Mouse (Mus musculus) midbrain, embryonic 11.5 days (tissue): ENCODE measurements around the gene Fam185a. TPM values are rescaled to one million over a fixed set of nuclear protein-coding genes. Genes with fewer than 3 reads are reported as not detected.

Source experiments
- ATAC-seq: fragments of 200-750 bp; cut with Nextera tagmentation; 2 replicates; pipeline ENCODE4 v1.8.0; 2017; ENCODE audit warnings: moderate TSS enrichment, moderate library complexity; ENCODE audit not compliant: low FRiP score
- DNase-seq: peaks from one replicate; pipeline ENCODE4 v3.0.0; 2015; ENCODE audit warnings: low spot score; ENCODE audit errors: missing footprints
- H3K27ac ChIP-seq: fragments of 300-500 bp; sonication (generic); 2 replicates; pipeline ENCODE4 v1.5.1; 2014; ENCODE audit warnings: low read depth, low read length
- H3K27me3 ChIP-seq: fragments of 300-500 bp; sonication (generic); 2 replicates; pipeline ENCODE4 v1.6.1; 2014; ENCODE audit warnings: mild to moderate bottlenecking, low read length, moderate library complexity, mixed read lengths; ENCODE audit not compliant: control insufficient read depth, insufficient read depth
- H3K36me3 ChIP-seq: fragments of 300-500 bp; sonication (generic); 2 replicates; pipeline ENCODE4 v1.6.1; 2014; ENCODE audit warnings: mild to moderate bottlenecking, low read length, moderate library complexity, mixed read lengths; ENCODE audit not compliant: control insufficient read depth, insufficient read depth
- H3K4me1 ChIP-seq: fragments of 300-500 bp; sonication (generic); 2 replicates; pipeline ENCODE4 v1.6.1; 2014; ENCODE audit warnings: low read length; ENCODE audit not compliant: control insufficient read depth, insufficient read depth
- H3K4me2 ChIP-seq: fragments of 300-500 bp; sonication (generic); 2 replicates; pipeline ENCODE4 v1.6.1; 2014; ENCODE audit warnings: mild to moderate bottlenecking, moderate library complexity
- H3K4me3 ChIP-seq: fragments of 300-500 bp; sonication (generic); 2 replicates; pipeline ENCODE4 v1.5.1; 2014; ENCODE audit warnings: low read depth, low read length
- H3K9ac ChIP-seq: fragments of 300-500 bp; sonication (generic); 2 replicates; pipeline ENCODE4 v1.6.1; 2014; ENCODE audit warnings: low read length
- H3K9me3 ChIP-seq: fragments of 300-500 bp; sonication (generic); 2 replicates; pipeline ENCODE4 v1.6.1; 2016; ENCODE audit warnings: low read length; ENCODE audit not compliant: control insufficient read depth
- WGBS: fragments of 180-500 bp; shearing (Covaris S2); extraction: QIAGEN DNeasy Blood & Tissue Kit; methylation state at CpG from one replicate; pipeline ENCODE4 v1.1.7; 2014; 5-methylcytosine and 5-hydroxymethylcytosine counted together
- polyA plus RNA-seq: library from polyadenylated mRNA; unstranded; fragments of >200 nt; fragmentation: Nextera tagmentation; extraction: Ambion mirVana; gene quantifications from 2 replicates; pipeline ENCODE4 v1.2.1, GENCODE M21; 2014

The Fam185a gene
- 4.7 and 5.0 TPM in 2 replicates for polyA plus RNA-seq

DNA sequence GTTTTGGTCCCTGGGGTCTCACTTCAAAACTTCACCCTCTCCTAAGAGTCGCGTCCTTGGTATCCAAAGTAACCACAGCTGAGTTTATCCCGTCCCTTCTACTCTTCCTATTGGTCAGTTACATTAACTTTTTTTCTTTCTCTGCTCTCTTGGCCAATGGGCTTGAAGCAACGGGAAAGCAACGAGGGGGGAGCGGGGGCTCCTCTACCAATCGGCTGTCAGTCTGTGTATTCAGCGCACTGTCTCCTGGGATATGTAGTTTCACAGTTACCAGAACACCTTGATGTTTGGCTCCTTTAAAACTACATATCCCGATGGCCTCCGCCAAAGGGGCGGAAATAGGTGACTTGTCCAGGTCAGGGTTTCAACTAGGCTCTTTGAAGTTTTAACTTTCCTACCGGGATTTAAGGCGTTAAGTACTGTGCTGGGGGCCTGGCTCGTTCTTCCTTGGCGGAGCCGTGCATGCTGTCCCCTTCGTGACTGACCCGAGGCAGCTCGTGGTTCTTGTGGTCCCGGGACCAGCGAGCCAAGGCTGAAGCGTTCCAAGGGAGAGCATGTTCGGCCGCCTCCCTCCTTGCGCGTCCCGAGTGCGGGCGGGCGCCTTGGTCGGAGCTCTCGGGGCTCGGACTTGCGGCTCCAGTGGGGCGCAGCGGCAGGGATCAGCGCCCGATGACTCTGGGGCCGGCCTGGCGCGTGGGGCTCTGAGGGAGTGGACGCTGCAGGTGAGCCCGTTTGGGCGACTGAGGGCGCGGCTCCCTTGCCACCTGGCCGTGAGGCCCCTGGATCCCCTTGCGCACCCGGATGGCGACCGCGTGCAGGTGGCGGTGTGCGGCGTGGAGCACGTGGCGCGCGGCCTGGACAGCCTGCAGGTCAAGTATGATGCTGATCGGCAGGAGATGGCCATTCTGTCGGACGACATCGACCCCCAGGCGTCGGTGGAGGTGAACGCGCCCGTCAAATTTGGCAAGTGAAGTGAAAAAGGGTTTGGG, at the start of gene Fam185a, which contains the start of gene Ccdc146:
Gene Fam185a (plus strand): TSS at position 345 of the 989 bp plus-strand sequence.
Gene Ccdc146 (minus strand): TSS at position 64 of the 989 bp plus-strand sequence.
- WGBS: under 1% methylated on average over 68 of the region's 68 CpGs
- DNase-seq: peak; percentile 98
- Histone ChIP-seq H3K36me3 (no peaks in the 10 kb centered on the region), H3K9me3 (no peaks in the 10 kb centered on the region), H3K4me3 (peak within 1 kb of the TSS; percentile 79), H3K4me2 (peak within 1 kb of the TSS; percentile 98), H3K4me1 (peaks cover 6% of the 10 kb centered on the region), H3K27me3 (no peaks in the 10 kb centered on the region), H3K27ac (no peak within 1 kb of the TSS), H3K9ac (peak within 1 kb of the TSS; percentile 74)
- peak; percentile 100 for ATAC-seq

DNA sequence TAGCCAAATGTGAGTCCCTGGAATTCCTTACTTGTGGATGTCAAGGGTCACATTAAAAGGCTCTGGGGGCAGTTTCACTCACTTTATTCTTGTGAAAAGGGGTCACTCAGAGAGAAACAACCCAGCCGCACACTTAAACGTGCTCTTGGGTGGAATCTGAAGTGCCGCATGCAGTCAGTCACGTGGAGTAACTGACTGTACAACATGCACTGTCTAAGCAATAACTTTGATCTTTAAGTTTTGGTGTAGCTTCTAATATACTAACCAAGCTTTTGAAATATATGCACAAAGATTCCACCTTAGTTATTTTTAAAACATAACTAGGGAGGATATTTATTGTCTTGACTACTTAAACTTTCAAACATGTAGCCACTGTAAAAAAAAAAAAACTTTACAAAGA, 47.8 kb upstream of the Fam185a start:
- DNase-seq (no peak), ATAC-seq (no peak)
- no peak overlapping the region for H3K4me3 ChIP-seq
- H3K9ac ChIP-seq: no peak overlapping the region
- H3K27ac ChIP-seq: no peak overlapping the region
- WGBS: 83% methylated on average over 4 of the region's 4 CpGs
- no peaks in the 10 kb centered on the region for H3K36me3 ChIP-seq
- no peaks in the 10 kb centered on the region for H3K27me3 ChIP-seq
- peaks cover 3% of the 10 kb centered on the region; the same call in 1 of the 2 replicates for H3K4me1 ChIP-seq
- H3K4me2 ChIP-seq: no peak overlapping the region
- no peaks in the 10 kb centered on the region for H3K9me3 ChIP-seq

DNA sequence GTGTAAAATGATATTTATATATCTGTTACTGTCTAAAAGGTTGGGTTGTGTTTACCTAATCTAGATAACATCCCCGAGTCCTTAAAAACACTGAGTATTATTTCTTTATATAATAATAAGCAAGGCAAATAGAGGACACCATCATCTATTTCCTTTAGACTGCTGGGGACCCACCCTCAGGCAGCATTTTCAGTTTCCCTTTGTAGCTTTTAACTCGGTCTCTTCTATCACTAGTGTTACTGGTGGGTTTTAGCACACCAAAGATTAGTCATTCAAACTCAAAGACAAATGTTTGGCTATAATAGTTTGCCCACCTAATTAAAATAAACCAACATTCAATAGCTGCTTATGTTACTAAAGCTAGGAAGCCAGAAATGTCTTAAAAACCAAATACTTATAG, 46.4 kb upstream of the Fam185a start:
- ATAC-seq (no peak), DNase-seq (no peak)
- 81% methylated on average over 2 of the region's 2 CpGs for WGBS
- H3K9ac ChIP-seq: no peak overlapping the region
- no peaks in the 10 kb centered on the region for H3K36me3 ChIP-seq
- no peaks in the 10 kb centered on the region for H3K9me3 ChIP-seq
- no peak overlapping the region for H3K4me3 ChIP-seq
- H3K4me2 ChIP-seq: no peak overlapping the region
- H3K4me1 ChIP-seq: no peaks in the 10 kb centered on the region
- H3K27ac ChIP-seq: no peak overlapping the region
- H3K27me3 ChIP-seq: no peaks in the 10 kb centered on the region

DNA sequence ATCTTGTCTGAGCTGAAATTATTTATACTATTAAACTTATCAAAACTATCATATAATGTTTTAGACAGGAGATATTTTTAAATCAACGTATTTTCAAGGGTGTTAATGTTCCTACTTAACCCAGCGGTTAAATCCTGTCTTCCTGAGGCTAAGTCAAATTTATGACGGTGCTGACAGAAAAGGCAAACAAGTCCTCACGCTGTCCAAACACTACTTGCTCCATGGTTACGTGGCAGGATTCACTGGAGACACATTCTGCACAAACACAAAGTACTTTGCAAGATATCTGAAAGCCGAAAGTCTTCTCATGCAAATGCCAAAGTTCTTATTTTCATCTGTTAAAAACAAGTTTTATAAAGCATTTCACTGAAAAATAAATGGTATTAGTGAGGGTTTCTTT, 42.8 kb upstream of the Fam185a start:
- WGBS: 75% methylated on average over 6 of the region's 6 CpGs
- no peak overlapping the region for H3K4me3 ChIP-seq
- no peaks in the 10 kb centered on the region for H3K36me3 ChIP-seq
- no peaks in the 10 kb centered on the region for H3K4me1 ChIP-seq
- H3K9me3 ChIP-seq: no peaks in the 10 kb centered on the region
- DNase-seq (no peak), ATAC-seq (no peak)
- no peak overlapping the region for H3K4me2 ChIP-seq
- H3K27ac ChIP-seq: no peak overlapping the region
- H3K9ac ChIP-seq: no peak overlapping the region
- no peaks in the 10 kb centered on the region for H3K27me3 ChIP-seq

DNA sequence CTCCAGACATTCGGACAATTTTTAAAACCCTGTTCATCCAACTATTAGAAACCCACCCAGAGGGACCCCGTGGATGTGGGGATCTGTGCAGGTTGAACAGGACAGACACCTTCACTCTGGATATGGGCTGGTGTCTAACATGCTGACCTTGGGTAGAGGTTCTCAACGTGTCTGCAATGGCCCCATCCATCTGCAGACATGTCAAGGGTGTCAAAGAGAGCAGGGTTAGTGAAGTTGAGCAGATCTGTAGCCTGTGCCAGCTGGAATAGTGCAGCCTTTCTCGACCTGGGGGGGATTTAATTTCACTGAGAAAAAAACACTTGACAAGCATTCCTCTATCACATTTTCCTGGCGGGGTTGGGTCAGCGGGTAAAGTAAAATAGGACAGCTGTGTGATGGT, 42.1 kb upstream of the Fam185a start:
- Histone ChIP-seq H3K9me3 (no peaks in the 10 kb centered on the region), H3K27me3 (no peaks in the 10 kb centered on the region), H3K27ac (no peak overlapping the region), H3K4me1 (no peaks in the 10 kb centered on the region), H3K4me2 (no peak overlapping the region), H3K9ac (no peak overlapping the region), H3K36me3 (no peaks in the 10 kb centered on the region), H3K4me3 (no peak overlapping the region)
- ATAC-seq (0 out of 2 replicates have a peak, but pooled peaks have one; percentile 5), DNase-seq (no peak)
- WGBS: 81% methylated on average over 6 of the region's 6 CpGs

DNA sequence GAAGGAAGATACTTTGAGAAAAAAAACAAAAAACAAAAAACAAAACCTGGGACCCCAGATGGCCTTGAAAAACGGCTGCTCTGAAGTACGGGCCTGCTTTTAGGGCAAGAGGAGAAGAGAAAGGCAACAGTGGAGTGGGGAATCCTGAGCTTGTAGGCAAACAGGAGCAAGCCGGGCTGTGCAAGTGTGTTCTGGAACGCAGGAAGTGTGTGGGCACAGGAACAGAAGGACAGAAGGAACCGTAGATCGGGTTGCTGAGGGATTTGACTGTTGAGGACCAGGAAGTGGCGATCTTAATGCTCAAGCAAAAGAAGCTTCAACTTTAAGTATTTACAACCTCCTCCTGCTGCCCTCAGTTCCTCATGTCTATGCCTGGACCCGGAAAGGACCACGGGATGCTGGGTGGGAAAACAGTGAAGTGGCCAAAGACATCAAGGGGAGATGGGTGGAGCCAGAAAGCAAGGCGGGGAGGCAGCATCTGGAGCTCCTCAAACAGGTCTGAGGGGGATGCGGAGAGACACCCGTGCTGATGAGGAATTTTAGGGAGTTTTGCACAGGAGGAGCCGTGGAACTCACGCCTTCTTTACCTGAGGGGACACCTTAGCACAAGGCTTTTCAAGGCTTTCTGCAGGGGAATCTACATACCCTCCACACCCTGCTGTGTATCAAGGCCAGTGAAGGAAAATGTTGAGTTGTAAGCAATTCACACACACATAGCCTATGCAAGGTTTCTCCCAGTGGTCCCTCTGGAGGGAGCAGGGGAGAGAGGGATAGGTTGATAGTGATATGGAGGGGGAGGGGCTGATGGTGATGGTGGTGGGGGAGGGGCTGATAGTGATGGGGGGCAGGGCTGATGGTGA, 41.1 kb upstream of the Fam185a start:
- no peak for DNase-seq
- no peaks in the 10 kb centered on the region for H3K4me1 ChIP-seq
- no peak overlapping the region for H3K4me3 ChIP-seq
- no peak overlapping the region for H3K9ac ChIP-seq
- 43% methylated on average over 14 of the region's 14 CpGs for WGBS
- H3K4me2 ChIP-seq: no peak overlapping the region
- no peak for ATAC-seq
- H3K36me3 ChIP-seq: no peaks in the 10 kb centered on the region
- no peaks in the 10 kb centered on the region for H3K27me3 ChIP-seq
- H3K27ac ChIP-seq: no peak overlapping the region
- no peaks in the 10 kb centered on the region for H3K9me3 ChIP-seq

DNA sequence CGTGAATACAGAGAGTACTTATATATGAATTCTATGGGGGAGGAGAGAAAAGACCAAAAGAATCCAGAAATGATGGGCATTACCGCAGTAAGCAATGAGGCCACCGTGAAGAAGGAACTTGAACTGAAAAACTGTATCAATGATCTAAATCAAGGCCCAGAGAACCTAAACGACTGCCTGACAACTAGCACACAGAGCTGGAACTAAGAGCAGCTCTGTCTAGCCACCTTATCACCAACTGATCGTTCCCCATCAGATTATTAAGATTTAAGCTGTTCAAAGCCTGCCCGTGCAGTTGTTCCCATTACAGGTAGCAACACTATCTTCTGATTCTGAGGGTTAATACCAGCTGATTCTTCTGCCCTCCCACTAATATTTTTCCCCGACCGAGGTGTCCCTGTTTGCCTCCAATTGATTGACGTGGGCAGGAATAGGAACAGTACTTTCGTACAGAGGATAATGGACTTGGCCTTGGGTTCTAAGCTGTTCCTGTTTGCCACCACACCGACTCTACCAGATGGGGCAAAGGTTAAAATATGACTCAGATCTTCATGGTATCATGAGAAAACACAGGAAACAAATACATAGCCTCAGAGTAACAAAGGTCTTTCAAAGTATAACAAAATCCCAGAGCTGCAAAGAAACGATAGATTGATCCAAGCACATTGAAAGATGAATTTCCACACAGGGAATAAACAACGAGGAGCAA, 40.4 kb upstream of the Fam185a start:
- H3K27me3 ChIP-seq: no peaks in the 10 kb centered on the region
- H3K4me2 ChIP-seq: no peak overlapping the region
- DNase-seq: no peak
- no peaks in the 10 kb centered on the region for H3K36me3 ChIP-seq
- no peak overlapping the region for H3K27ac ChIP-seq
- H3K9ac ChIP-seq: no peak overlapping the region
- WGBS: 86% methylated on average over 13 of the region's 13 CpGs
- H3K4me3 ChIP-seq: no peak overlapping the region
- ATAC-seq: no peak
- H3K4me1 ChIP-seq: no peaks in the 10 kb centered on the region
- no peaks in the 10 kb centered on the region for H3K9me3 ChIP-seq

DNA sequence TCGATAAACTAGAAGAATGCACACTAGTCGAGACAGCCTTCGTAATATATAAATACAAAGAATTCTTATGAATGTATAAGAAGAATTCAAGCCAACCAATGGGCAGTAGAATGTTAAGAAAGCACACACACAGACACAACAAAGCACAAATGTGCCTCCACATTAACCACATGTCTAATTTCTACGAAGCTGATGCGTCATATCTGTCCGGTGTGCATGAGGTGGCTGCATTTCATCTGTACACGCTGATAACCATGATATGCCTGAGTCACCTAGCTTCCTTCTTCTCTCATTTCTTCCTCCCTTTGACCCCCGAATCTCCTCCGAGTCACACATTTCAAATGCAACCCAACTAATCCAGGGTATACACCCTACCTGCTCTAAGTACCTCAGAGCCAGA, 39.8 kb upstream of the Fam185a start:
- no peak for ATAC-seq
- no peaks in the 10 kb centered on the region for H3K36me3 ChIP-seq
- no peak overlapping the region for H3K4me3 ChIP-seq
- no peaks in the 10 kb centered on the region for H3K9me3 ChIP-seq
- 94% methylated on average over 9 of the region's 9 CpGs for WGBS
- DNase-seq: no peak
- H3K27me3 ChIP-seq: no peaks in the 10 kb centered on the region
- no peak overlapping the region for H3K9ac ChIP-seq
- no peak overlapping the region for H3K4me2 ChIP-seq
- no peaks in the 10 kb centered on the region for H3K4me1 ChIP-seq
- no peak overlapping the region for H3K27ac ChIP-seq
